Mouse (Mus musculus) monocyte, adult 2 months (primary cell): ENCODE measurements around the gene Nsun3.
"Not testable (repeated sequence)": the region's sequence is repeated elsewhere in the genome, so short reads cannot be mapped to it uniquely, and the experiment has no call there.

ENCODE experiments used
- DNase-seq, 2 experiments: peaks; one replicate each; pipeline ENCODE4 v3.0.0; 2022; ENCODE audit warnings: low spot score in 2 of 2, low read depth in 1 of 2

Gene Nsun3

DNA sequence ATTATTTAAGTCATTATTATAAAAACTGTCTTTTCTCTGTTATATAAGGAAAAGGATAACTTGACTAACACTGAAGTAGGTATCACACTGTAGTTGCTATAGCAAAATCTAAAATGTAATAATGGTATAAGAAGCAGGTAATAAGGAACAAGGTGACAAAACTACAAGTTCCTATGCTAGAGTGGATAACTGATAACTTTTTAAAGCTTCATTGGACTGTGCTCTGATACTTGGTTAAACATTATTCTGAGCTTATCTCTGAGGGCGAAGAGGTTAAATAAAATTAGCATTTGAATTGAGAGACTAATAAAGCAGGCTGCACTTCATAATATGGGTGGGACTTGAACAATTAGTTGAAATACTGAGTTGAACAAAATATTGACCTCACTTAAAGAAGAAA is 33.0 kb downstream of the Nsun3 start:
- DNase-seq: no peak

DNA sequence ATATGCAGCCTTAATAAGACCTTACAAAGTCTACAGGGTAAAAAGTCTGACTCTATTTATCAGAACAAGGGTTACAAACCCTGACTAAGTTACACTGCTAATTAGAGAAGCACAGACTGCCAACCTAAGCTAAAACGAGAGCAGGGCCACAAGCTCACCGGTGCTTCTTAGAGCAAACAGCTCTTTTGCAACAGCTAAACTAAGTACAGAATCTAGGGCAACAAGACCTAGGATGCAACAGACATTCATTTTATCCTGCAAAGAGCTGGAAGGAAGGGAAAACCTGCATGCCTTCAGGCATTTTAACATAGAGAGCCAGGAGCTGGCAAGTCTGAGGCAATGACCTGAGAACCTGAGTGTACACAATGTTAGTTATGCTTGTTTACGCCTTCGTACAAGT is 33.5 kb downstream of the Nsun3 start:
- DNase-seq: no peak

- no peak for DNase-seq
Measured at GRCm38 (mm10) chr16:62745875-62746274, 40.7 kb downstream of the Nsun3 start.

DNA sequence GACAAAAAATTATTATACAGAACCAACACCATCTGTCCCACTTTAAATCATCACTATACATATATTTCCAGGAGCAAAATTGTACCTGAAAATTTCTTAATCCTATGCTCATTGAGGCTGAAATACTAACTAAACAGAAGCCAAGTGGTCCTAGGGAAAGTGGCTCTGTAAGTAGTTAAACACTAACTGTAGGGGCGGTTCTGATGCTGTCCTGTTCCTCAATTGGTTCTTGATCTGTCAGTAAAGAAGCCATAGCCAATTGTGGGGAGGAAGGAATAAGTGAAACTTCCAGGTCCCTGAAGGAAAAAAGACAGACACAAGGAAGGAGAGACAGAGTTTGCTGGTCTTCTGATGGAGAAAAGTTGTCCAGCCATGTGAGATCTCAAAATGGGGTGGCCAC is 52.3 kb downstream of the Nsun3 start:
- no peak for DNase-seq

DNA sequence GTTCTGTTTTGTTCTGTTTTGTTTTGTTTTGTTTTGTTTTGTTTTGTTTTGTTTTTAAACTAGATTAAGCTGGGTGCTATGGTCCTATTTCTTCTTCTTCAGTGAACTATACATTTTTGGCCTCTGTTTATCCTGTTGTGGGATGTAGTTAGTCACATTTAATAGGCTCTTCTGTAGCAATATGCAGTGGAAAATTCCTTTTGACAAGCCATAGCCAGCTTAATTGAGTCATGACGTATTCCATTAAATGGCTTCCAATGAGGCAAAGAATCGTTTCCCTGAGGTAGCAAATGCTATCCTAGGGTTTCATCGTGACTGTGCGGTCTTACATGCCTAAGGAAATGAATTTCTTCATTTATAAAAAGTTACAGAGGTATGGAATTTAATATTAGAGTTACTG is 56.3 kb downstream of the Nsun3 start:
- DNase-seq: no peak

GRCm38 (mm10) chr16:62729846-62730245 is 56.8 kb downstream of the Nsun3 start:
- DNase-seq: no peak

GRCm38 (mm10) chr16:62718255-62718654 is 68.4 kb downstream of the Nsun3 start:
- not testable (repeated sequence) for DNase-seq

- DNase-seq: no peak
Measured at GRCm38 (mm10) chr16:62690436-62690835, 96.2 kb downstream of the Nsun3 start.

- DNase-seq: no peak
Measured at GRCm38 (mm10) chr16:62686073-62686472, 100.5 kb downstream of the Nsun3 start.

- DNase-seq: no peak
Measured at GRCm38 (mm10) chr16:62685494-62685893, 101.1 kb downstream of the Nsun3 start.
